In the genomic region with DNA sequence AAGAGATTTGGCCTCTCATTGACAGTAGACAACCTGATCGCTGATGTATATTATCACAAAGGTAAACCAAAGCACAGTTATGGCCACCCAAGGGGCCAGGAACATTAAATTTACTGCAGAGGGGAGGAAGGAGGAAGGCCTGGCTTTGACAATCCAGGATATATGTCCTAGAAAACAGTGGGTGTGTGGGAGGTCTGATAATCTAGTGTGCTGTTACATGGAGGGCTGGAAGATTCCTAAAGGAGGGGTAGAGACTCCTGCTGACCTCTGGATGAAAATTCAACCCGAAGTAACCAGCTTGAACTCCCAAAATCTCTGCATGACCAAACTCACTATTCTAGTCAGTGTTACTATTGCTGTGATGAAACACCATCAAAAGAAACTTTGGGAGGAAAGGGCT, we compare ENCODE assay signal across 38 mouse cellular contexts. TPM values are rescaled to one million over a fixed set of nuclear protein-coding genes. Genes with fewer than 3 reads are reported as not detected.
"Had no signal": no experiment of that assay in that cellular context is flagged by ENCODE, and none has a peak within 500 bp of the region (broad histone marks: within the 10 kb centered on the region; RNA-seq: fewer than 3 reads in every experiment).

No protein-coding gene starts in this region.

- H3K36me3 ChIP-seq: heart, embryonic 10.5 days; heart, embryonic 12.5 days; heart, embryonic 13.5 days; heart, embryonic 15.5 days; hindbrain, embryonic 10.5 days; hindbrain, embryonic 12.5 days; hindbrain, embryonic 13.5 days; hindbrain, embryonic 15.5 days; intestine, embryonic 15.5 days had no signal

- H3K4me3 ChIP-seq: heart, adult 2 months; heart, embryonic 10.5 days; heart, embryonic 12.5 days; heart, embryonic 13.5 days; heart, embryonic 15.5 days; hindbrain, embryonic 10.5 days; hindbrain, embryonic 12.5 days; hindbrain, embryonic 13.5 days; hindbrain, embryonic 15.5 days; intestine, embryonic 15.5 days; layer of hippocampus, adult 2 months; left cerebral cortex, adult 2 months had no signal

- ATAC-seq: hindbrain, embryonic 16.5 days; hindbrain, postnatal 0 days; inflammation-experienced regulatory T-cells, adult 6 months; intestine, embryonic 15.5 days; intestine, embryonic 16.5 days; intestine, postnatal 0 days had no signal

- H3K27me3 ChIP-seq: heart, embryonic 12.5 days; heart, embryonic 13.5 days; heart, embryonic 15.5 days; hindbrain, embryonic 12.5 days; hindbrain, embryonic 13.5 days; hindbrain, embryonic 15.5 days; intestine, embryonic 15.5 days had no signal

- H3K27ac ChIP-seq: heart, adult 2 months; heart, embryonic 10.5 days; heart, embryonic 13.5 days; heart, embryonic 15.5 days; hindbrain, embryonic 10.5 days; hindbrain, embryonic 12.5 days; hindbrain, embryonic 13.5 days; hindbrain, embryonic 14.5 days; hindbrain, embryonic 15.5 days; hindbrain, postnatal 0 days; intestine, embryonic 15.5 days; layer of hippocampus, adult 2 months; left cerebral cortex, adult 2 months had no signal

- H3K9me3 ChIP-seq: heart, embryonic 10.5 days; heart, embryonic 12.5 days; heart, embryonic 13.5 days; heart, embryonic 15.5 days; hindbrain, embryonic 10.5 days; hindbrain, embryonic 12.5 days; hindbrain, embryonic 13.5 days; hindbrain, embryonic 15.5 days; intestine, embryonic 15.5 days had no signal

- H3K4me2 ChIP-seq: heart, embryonic 11.5 days; heart, embryonic 12.5 days; heart, embryonic 13.5 days; heart, embryonic 15.5 days; hindbrain, embryonic 12.5 days; hindbrain, embryonic 13.5 days; hindbrain, embryonic 14.5 days; hindbrain, embryonic 15.5 days; intestine, embryonic 15.5 days had no signal

- H3K9ac ChIP-seq: heart, embryonic 12.5 days; heart, embryonic 13.5 days; heart, embryonic 15.5 days; hindbrain, embryonic 12.5 days; hindbrain, embryonic 13.5 days; hindbrain, embryonic 14.5 days; hindbrain, embryonic 15.5 days; intestine, embryonic 15.5 days had no signal

- DNase-seq: heart, adult 18-20 months; heart, adult 2 months; heart, postnatal 10 days; heart, postnatal 14 days; heart, postnatal 36 days; heart, postnatal 4 days; kidney, adult 11 months; kidney, adult 18-20 months; kidney, adult 8-10 months; kidney, postnatal 25 days; kidney, postnatal 36 days; kidney, postnatal 4 days; layer of hippocampus, adult 9-11 months; layer of hippocampus, postnatal 36 days had no signal

- H3K4me1 ChIP-seq: heart, embryonic 10.5 days; heart, embryonic 12.5 days; heart, embryonic 13.5 days; heart, embryonic 15.5 days; hindbrain, embryonic 10.5 days; hindbrain, embryonic 12.5 days; hindbrain, embryonic 13.5 days; hindbrain, embryonic 15.5 days; intestine, embryonic 15.5 days had no signal

RNA-seq across cellular contexts. Expression of gene Olfr764-ps1, which starts 11.4 kb away (rescaled TPM):
- polyA plus RNA-seq: heart, adult 2 months; heart, embryonic 10.5 days; heart, embryonic 11.5 days; heart, embryonic 12.5 days; heart, embryonic 13.5 days; heart, embryonic 14.5 days; heart, embryonic 15.5 days; heart, embryonic 16.5 days; heart, postnatal 0 days; hindbrain, embryonic 10.5 days; hindbrain, embryonic 11.5 days; hindbrain, embryonic 12.5 days; hindbrain, embryonic 13.5 days; hindbrain, embryonic 14.5 days; hindbrain, embryonic 15.5 days; hindbrain, embryonic 16.5 days; hindbrain, postnatal 0 days; inflammation-experienced regulatory T-cells, adult 6 months; intestine, embryonic 14.5 days; intestine, embryonic 15.5 days; intestine, embryonic 16.5 days; intestine, postnatal 0 days; large intestine, adult 2 months had no signal

RNA-seq across cellular contexts. Expression of gene Olfr763, which starts 17.8 kb away (rescaled TPM):
- polyA plus RNA-seq: heart, adult 2 months; heart, embryonic 10.5 days; heart, embryonic 11.5 days; heart, embryonic 12.5 days; heart, embryonic 13.5 days; heart, embryonic 14.5 days; heart, embryonic 15.5 days; heart, embryonic 16.5 days; heart, postnatal 0 days; hindbrain, embryonic 10.5 days; hindbrain, embryonic 11.5 days; hindbrain, embryonic 12.5 days; hindbrain, embryonic 13.5 days; hindbrain, embryonic 14.5 days; hindbrain, embryonic 15.5 days; hindbrain, embryonic 16.5 days; hindbrain, postnatal 0 days; inflammation-experienced regulatory T-cells, adult 6 months; intestine, embryonic 14.5 days; intestine, embryonic 15.5 days; intestine, embryonic 16.5 days; intestine, postnatal 0 days; large intestine, adult 2 months had no signal

RNA-seq across cellular contexts. Expression of gene Olfr765, which starts 21.5 kb away (rescaled TPM):
- polyA plus RNA-seq: heart, adult 2 months; heart, embryonic 10.5 days; heart, embryonic 11.5 days; heart, embryonic 12.5 days; heart, embryonic 13.5 days; heart, embryonic 14.5 days; heart, embryonic 15.5 days; heart, embryonic 16.5 days; heart, postnatal 0 days; hindbrain, embryonic 10.5 days; hindbrain, embryonic 11.5 days; hindbrain, embryonic 12.5 days; hindbrain, embryonic 13.5 days; hindbrain, embryonic 14.5 days; hindbrain, embryonic 15.5 days; hindbrain, embryonic 16.5 days; hindbrain, postnatal 0 days; inflammation-experienced regulatory T-cells, adult 6 months; intestine, embryonic 14.5 days; intestine, embryonic 15.5 days; intestine, embryonic 16.5 days; intestine, postnatal 0 days; large intestine, adult 2 months had no signal

RNA-seq across cellular contexts. Expression of gene Olfr9, which starts 39.1 kb away (rescaled TPM):
- polyA plus RNA-seq: heart, adult 2 months; heart, embryonic 10.5 days; heart, embryonic 11.5 days; heart, embryonic 12.5 days; heart, embryonic 13.5 days; heart, embryonic 14.5 days; heart, embryonic 15.5 days; heart, embryonic 16.5 days; heart, postnatal 0 days; hindbrain, embryonic 10.5 days; hindbrain, embryonic 11.5 days; hindbrain, embryonic 12.5 days; hindbrain, embryonic 13.5 days; hindbrain, embryonic 14.5 days; hindbrain, embryonic 15.5 days; hindbrain, embryonic 16.5 days; hindbrain, postnatal 0 days; inflammation-experienced regulatory T-cells, adult 6 months; intestine, embryonic 14.5 days; intestine, embryonic 15.5 days; intestine, embryonic 16.5 days; intestine, postnatal 0 days; large intestine, adult 2 months had no signal

RNA-seq across cellular contexts. Expression of gene Olfr766-ps1, which starts 40.4 kb away (rescaled TPM):
- polyA plus RNA-seq: heart, adult 2 months; heart, embryonic 10.5 days; heart, embryonic 11.5 days; heart, embryonic 12.5 days; heart, embryonic 13.5 days; heart, embryonic 14.5 days; heart, embryonic 15.5 days; heart, embryonic 16.5 days; heart, postnatal 0 days; hindbrain, embryonic 10.5 days; hindbrain, embryonic 11.5 days; hindbrain, embryonic 12.5 days; hindbrain, embryonic 13.5 days; hindbrain, embryonic 14.5 days; hindbrain, embryonic 15.5 days; hindbrain, embryonic 16.5 days; hindbrain, postnatal 0 days; inflammation-experienced regulatory T-cells, adult 6 months; intestine, embryonic 14.5 days; intestine, embryonic 15.5 days; intestine, embryonic 16.5 days; intestine, postnatal 0 days; large intestine, adult 2 months had no signal
